9 mouse cellular contexts compared by ENCODE assay signal in genomic region chr13:9276856-9277620, GRCm38 (mm10). TPM values are rescaled to one million over a fixed set of nuclear protein-coding genes. Genes with fewer than 3 reads are reported as not detected.
DNase-seq lines count a peak whose midpoint lies in the region; ATAC-seq and TF ChIP-seq lines count a peak whose summit lies in the region.
"Had no signal": no experiment of that assay in that cellular context is flagged by ENCODE, and none has a peak within 500 bp of the region (broad histone marks: within the 10 kb centered on the region; RNA-seq: fewer than 3 reads in every experiment).

No protein-coding gene starts in this region.

- intact Hi-C loops in gastrocnemius, adult 2 months (cut with DNase I) = loop anchor here (2.0 to 10.0 kb wide), 3 partner anchors 75 to 192 kb away; no protein-coding TSS in a partner anchor

- TF ChIP-seq CTCF in gastrocnemius, adult 2 months (IDR thresholded peaks at IDR 0.05) = no peak

- H3K27ac ChIP-seq in gastrocnemius, adult 2 months = peak overlapping the region; percentile 97
- peak overlapping the region; percentile 98 for H3K27ac ChIP-seq in intestine, embryonic 14.5 days (ENCODE audit: low read depth)
- peak overlapping the region; percentile 96 for H3K27ac ChIP-seq in limb, embryonic 13.5 days
- peak overlapping the region; percentile 99 for H3K27ac ChIP-seq in midbrain, embryonic 15.5 days
- peak overlapping the region; percentile 98 for H3K27ac ChIP-seq in stomach, embryonic 14.5 days (ENCODE audit: low read length)

- WGBS in intestine, embryonic 14.5 days = under 1% methylated on average over 42 of the region's 75 CpGs
- 1% methylated on average over 59 of the region's 75 CpGs for WGBS in limb, embryonic 13.5 days
- WGBS in midbrain, embryonic 15.5 days = 1% methylated on average over 58 of the region's 75 CpGs
- WGBS in stomach, embryonic 14.5 days = under 1% methylated on average over 47 of the region's 75 CpGs

- no peaks in the 10 kb centered on the region for H3K9me3 ChIP-seq in intestine, embryonic 14.5 days (ENCODE audit: control insufficient read depth, low read length)
- no peaks in the 10 kb centered on the region for H3K9me3 ChIP-seq in limb, embryonic 13.5 days
- H3K9me3 ChIP-seq in midbrain, embryonic 15.5 days = no peaks in the 10 kb centered on the region
- H3K9me3 ChIP-seq in stomach, embryonic 14.5 days (ENCODE audit: control insufficient read depth, low read depth, low read length) = no peaks in the 10 kb centered on the region

- H3K27me3 ChIP-seq in intestine, embryonic 14.5 days (replicated peaks; ENCODE audit: control insufficient read depth, insufficient read depth, low read length) = no peaks in the 10 kb centered on the region
- no peaks in the 10 kb centered on the region for H3K27me3 ChIP-seq in limb, embryonic 13.5 days
- no peaks in the 10 kb centered on the region for H3K27me3 ChIP-seq in midbrain, embryonic 15.5 days (replicated peaks)
- no peaks in the 10 kb centered on the region for H3K27me3 ChIP-seq in stomach, embryonic 14.5 days (ENCODE audit: control insufficient read depth, insufficient read depth, low read length)
- H3K27me3 ChIP-seq: CH12.LX had no signal

- H3K36me3 ChIP-seq in intestine, embryonic 14.5 days (ENCODE audit: control insufficient read depth, insufficient read depth, low read length) = no peaks in the 10 kb centered on the region
- no peaks in the 10 kb centered on the region for H3K36me3 ChIP-seq in limb, embryonic 13.5 days
- no peaks in the 10 kb centered on the region for H3K36me3 ChIP-seq in midbrain, embryonic 15.5 days (replicated peaks)
- H3K36me3 ChIP-seq in stomach, embryonic 14.5 days (ENCODE audit: control insufficient read depth, insufficient read depth, low read length) = no peaks in the 10 kb centered on the region

- H3K4me2 ChIP-seq in intestine, embryonic 14.5 days (ENCODE audit: low read length) = peak overlapping the region; percentile 67
- H3K4me2 ChIP-seq in limb, embryonic 13.5 days (replicated peaks) = peak overlapping the region; percentile 86
- H3K4me2 ChIP-seq in midbrain, embryonic 15.5 days = peak overlapping the region; percentile 62
- peak overlapping the region; percentile 70 for H3K4me2 ChIP-seq in stomach, embryonic 14.5 days (replicated peaks; ENCODE audit: low read depth, low read length)

- H3K9ac ChIP-seq in intestine, embryonic 14.5 days (ENCODE audit: low read length) = peak overlapping the region; percentile 82
- peak overlapping the region; percentile 94 for H3K9ac ChIP-seq in limb, embryonic 13.5 days
- H3K9ac ChIP-seq in midbrain, embryonic 15.5 days = peak overlapping the region; percentile 98
- peak overlapping the region; percentile 83 for H3K9ac ChIP-seq in stomach, embryonic 14.5 days (replicated peaks; ENCODE audit: low read depth, low read length)

- peak overlapping the region; percentile 98 for H3K4me3 ChIP-seq in gastrocnemius, adult 2 months
- peak overlapping the region; percentile 77 for H3K4me3 ChIP-seq in intestine, embryonic 14.5 days (ENCODE audit: low read depth, low read length)
- peak overlapping the region; percentile 93 for H3K4me3 ChIP-seq in limb, embryonic 13.5 days
- H3K4me3 ChIP-seq in midbrain, embryonic 15.5 days = peak overlapping the region; percentile 90
- H3K4me3 ChIP-seq in stomach, embryonic 14.5 days (ENCODE audit: low read depth, low read length) = peak overlapping the region; percentile 72

- ATAC-seq in intestine, embryonic 14.5 days (replicated peaks; ENCODE audit: low FRiP score, low TSS enrichment, low read depth) = peak; percentile 84
- peak; percentile 77 for ATAC-seq in limb, embryonic 13.5 days (ENCODE audit: low FRiP score, low read depth)
- ATAC-seq in midbrain, embryonic 15.5 days (replicated peaks) = peak; percentile 79
- peak; percentile 73 for ATAC-seq in stomach, embryonic 14.5 days (ENCODE audit: insufficient number of reproducible peaks, insufficient read depth, low FRiP score, low read depth)

- peak; percentile 77 for DNase-seq in gastrocnemius, adult 2 months
- no peak for DNase-seq in gastrocnemius, adult 18-20 months (ENCODE audit: low spot score)
- peak; percentile 76 to 78 for DNase-seq in cerebellum, postnatal 25 days
- peak; percentile 57 for DNase-seq in gastrocnemius, postnatal 25 days
- peak; percentile 90 for DNase-seq in intestine, embryonic 14.5 days (ENCODE audit: low spot score)

- peaks cover 5% of the 10 kb centered on the region for H3K4me1 ChIP-seq in intestine, embryonic 14.5 days (replicated peaks; ENCODE audit: control insufficient read depth, insufficient read depth, low read length)
- H3K4me1 ChIP-seq in limb, embryonic 13.5 days = peaks cover 13% of the 10 kb centered on the region
- H3K4me1 ChIP-seq in midbrain, embryonic 15.5 days = peaks cover 34% of the 10 kb centered on the region
- peaks cover 11% of the 10 kb centered on the region; the same call in 1 of the 2 replicates for H3K4me1 ChIP-seq in stomach, embryonic 14.5 days (ENCODE audit: control insufficient read depth, insufficient read depth, low read length)

RNA-seq across cellular contexts. Expression of gene Dip2c, which starts 0.7 kb away (rescaled TPM):
- total RNA-seq in gastrocnemius, adult 2 months (2021) = 10 to 100 TPM; 10.6 to 15.5 TPM
- 10 to 100 TPM; 10.8 to 11.4 TPM for total RNA-seq in gastrocnemius, adult 18-20 months (2021)
- 10 to 100 TPM in 1 of 2 experiments, 1 to 10 TPM in 1; 9.7 to 11.5 TPM for total RNA-seq in gastrocnemius, postnatal 25 days (2021)
- polyA plus RNA-seq in intestine, embryonic 14.5 days (2014; fragmentation: Nextera tagmentation; extraction: Ambion mirVana) = 8.6 and 9.4 TPM in 2 replicates
- 5.3 and 5.7 TPM in 2 replicates for polyA plus RNA-seq in limb, embryonic 13.5 days (2015; fragmentation: Nextera tagmentation; extraction: Ambion mirVana)
- polyA plus RNA-seq in midbrain, embryonic 15.5 days (2015; fragmentation: Nextera tagmentation; extraction: Ambion mirVana) = 14.0 and 14.7 TPM in 2 replicates
- 9.9 and 10.4 TPM in 2 replicates for polyA plus RNA-seq in stomach, embryonic 14.5 days (2014; fragmentation: Nextera tagmentation; extraction: Ambion mirVana)
